1 mouse cellular context compared by ENCODE assay signal in the genomic region with DNA sequence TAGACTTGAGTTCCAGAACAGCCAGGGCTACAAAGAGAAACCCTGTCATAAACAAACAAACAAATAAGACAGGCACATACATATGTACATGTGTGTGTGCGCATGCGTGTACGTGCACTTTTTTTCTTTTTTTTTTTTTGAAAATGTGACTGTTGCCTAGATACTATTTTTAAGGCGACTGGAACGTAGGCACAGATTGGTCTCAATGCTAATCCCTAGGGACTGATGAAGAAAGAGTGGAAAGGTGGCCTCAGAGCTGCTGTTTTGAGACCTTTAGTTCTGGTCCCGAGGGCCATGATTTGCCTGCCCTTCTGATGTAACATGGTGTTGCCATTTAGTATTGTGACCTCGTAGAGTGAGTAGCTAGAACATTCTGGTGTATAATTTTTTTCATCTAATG.
TF ChIP-seq lines count a peak whose summit lies in the region.

No protein-coding gene starts in this region.

TF ChIP-seq in CH12.LX, 34 proteins besides CTCF, POLR2A, EP300 and RAD21 (continued from another document):
- TF ChIP-seq USF1 (IDR thresholded peaks at IDR 0.05; ENCODE audit: low read depth, low read length): no peak
- no peak for TF ChIP-seq IRF4 (IDR thresholded peaks at IDR 0.05; ENCODE audit: low read depth, low read length)
- no peak; the same call in 1 of the 2 replicates for TF ChIP-seq MYC (IDR thresholded peaks at IDR 0.05; ENCODE audit: low read depth, low read length)
- TF ChIP-seq TBP (conservative IDR thresholded peaks at IDR 0.05; ENCODE audit: low read depth, low read length): no peak
- TF ChIP-seq MAX (IDR thresholded peaks at IDR 0.05; ENCODE audit: low read length): no peak
- peak; percentile 49; the same call in 1 of the 2 replicates for TF ChIP-seq SIN3A (IDR thresholded peaks at IDR 0.05; ENCODE audit: low read length)
- peak; percentile 71 for TF ChIP-seq BHLHE40 (IDR thresholded peaks at IDR 0.05; ENCODE audit: low read depth, low read length)
- TF ChIP-seq ZC3H11A (IDR thresholded peaks at IDR 0.05; ENCODE audit: low read depth, low read length): no peak
- TF ChIP-seq SMC3 (IDR thresholded peaks at IDR 0.05; ENCODE audit: low read depth, low read length): no peak
- peak; percentile 92 for TF ChIP-seq MEF2A (IDR thresholded peaks at IDR 0.05; ENCODE audit: borderline replicate concordance, low read depth, low read length)
- TF ChIP-seq MAFK (IDR thresholded peaks at IDR 0.05; ENCODE audit: insufficient replicate concordance, low read length): no peak
- no peak for TF ChIP-seq E2F4 (IDR thresholded peaks at IDR 0.05; ENCODE audit: insufficient replicate concordance, low read depth, low read length)
